Mouse (Mus musculus) forebrain, embryonic 13.5 days (tissue): ENCODE data around the gene Cacng2. TPM values are rescaled to one million over a fixed set of nuclear protein-coding genes. Genes with fewer than 3 reads are reported as not detected.

Source experiments
- ATAC-seq: fragments of 200-750 bp; cut with Nextera tagmentation; 2 replicates; pipeline ENCODE4 v1.8.0; 2017
- H3K27ac ChIP-seq: fragments of 300-500 bp; sonication (generic); 2 replicates; pipeline ENCODE4 v1.5.1; 2015; ENCODE audit warnings: inconsistent platforms, mild to moderate bottlenecking, moderate library complexity
- H3K27me3 ChIP-seq: fragments of 300-500 bp; sonication (generic); 2 replicates; pipeline ENCODE4 v1.6.1; 2015; ENCODE audit warnings: mild to moderate bottlenecking, inconsistent platforms
- H3K36me3 ChIP-seq: fragments of 300-500 bp; sonication (generic); 2 replicates; pipeline ENCODE4 v1.6.1; 2015; ENCODE audit warnings: mild to moderate bottlenecking, inconsistent platforms; ENCODE audit not compliant: poor library complexity, severe bottlenecking
- H3K4me1 ChIP-seq: fragments of 300-500 bp; sonication (generic); 2 replicates; pipeline ENCODE4 v1.6.1; 2015; ENCODE audit warnings: inconsistent platforms
- H3K4me2 ChIP-seq: fragments of 300-500 bp; sonication (generic); 2 replicates; pipeline ENCODE4 v1.6.1; 2015; ENCODE audit warnings: inconsistent platforms, mild to moderate bottlenecking, moderate library complexity
- H3K4me3 ChIP-seq: fragments of 300-500 bp; sonication (generic); 2 replicates; pipeline ENCODE4 v1.5.1; 2015; ENCODE audit warnings: mild to moderate bottlenecking, inconsistent platforms
- H3K9ac ChIP-seq: fragments of 300-500 bp; sonication (generic); 2 replicates; pipeline ENCODE4 v1.6.1; 2015; ENCODE audit warnings: mild to moderate bottlenecking, inconsistent platforms
- H3K9me3 ChIP-seq: fragments of 300-500 bp; sonication (generic); replicated peaks from 2 replicates; pipeline ENCODE4 v1.6.1; 2016; ENCODE audit warnings: inconsistent platforms
- WGBS: fragments of 180-500 bp; shearing (Covaris S2); methylation state at CpG from one replicate; pipeline ENCODE4 v1.1.7; 2015; 5-methylcytosine and 5-hydroxymethylcytosine counted together
- polyA plus RNA-seq: library from polyadenylated mRNA; unstranded; fragments of >200 nt; fragmentation: Nextera tagmentation; extraction: Ambion mirVana; gene quantifications from 2 replicates; pipeline ENCODE4 v1.2.1, GENCODE M21; 2015

Cacng2 gene
- polyA plus RNA-seq, 1 experiment from 2014 or later, result 3.5 TPM

DNA sequence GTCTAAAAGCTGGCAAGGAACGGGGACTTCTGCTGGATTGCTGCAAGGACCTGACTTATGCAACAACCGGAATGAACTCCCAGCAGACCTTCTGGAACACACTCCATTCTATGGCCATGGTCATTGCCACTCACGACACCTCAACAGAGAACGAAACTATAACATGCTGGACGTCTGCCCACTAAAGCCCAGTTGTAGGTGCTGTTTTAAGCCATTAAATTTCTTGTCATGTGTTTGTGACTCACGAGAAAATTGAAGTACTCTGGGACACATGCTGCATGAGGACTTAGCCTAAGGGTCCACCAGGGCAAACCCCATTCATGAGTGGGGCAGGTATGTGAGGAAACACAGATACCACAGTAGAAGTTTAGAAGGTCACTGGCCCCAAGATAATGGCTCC is 159.1 kb downstream of the Cacng2 start:
- Histone ChIP-seq H3K36me3 (peaks cover 78% of the 10 kb centered on the region), H3K27me3 (no peaks in the 10 kb centered on the region), H3K4me2 (no peak overlapping the region), H3K9ac (no peak overlapping the region), H3K4me1 (peaks cover 16% of the 10 kb centered on the region), H3K9me3 (no peaks in the 10 kb centered on the region), H3K27ac (no peak overlapping the region), H3K4me3 (no peak overlapping the region)
- no peak for ATAC-seq
- WGBS, result 91% methylated on average over 6 of the region's 6 CpGs

- peaks cover 4% of the 10 kb centered on the region; the same call in 1 of the 2 replicates for H3K27me3 ChIP-seq
- H3K27ac ChIP-seq, result no peak overlapping the region
- H3K4me1 ChIP-seq, result peaks cover 33% of the 10 kb centered on the region
- H3K4me3 ChIP-seq, result no peak overlapping the region
- H3K9ac ChIP-seq, result no peak overlapping the region
- peaks cover 54% of the 10 kb centered on the region for H3K36me3 ChIP-seq
- WGBS, result 62% methylated on average over 3 of the region's 3 CpGs
- no peak for ATAC-seq
- no peaks in the 10 kb centered on the region for H3K9me3 ChIP-seq
- H3K4me2 ChIP-seq, result no peak overlapping the region
Observed at GRCm38 (mm10) chr15:77958071-77958470, 161.8 kb downstream of the Cacng2 start.

DNA sequence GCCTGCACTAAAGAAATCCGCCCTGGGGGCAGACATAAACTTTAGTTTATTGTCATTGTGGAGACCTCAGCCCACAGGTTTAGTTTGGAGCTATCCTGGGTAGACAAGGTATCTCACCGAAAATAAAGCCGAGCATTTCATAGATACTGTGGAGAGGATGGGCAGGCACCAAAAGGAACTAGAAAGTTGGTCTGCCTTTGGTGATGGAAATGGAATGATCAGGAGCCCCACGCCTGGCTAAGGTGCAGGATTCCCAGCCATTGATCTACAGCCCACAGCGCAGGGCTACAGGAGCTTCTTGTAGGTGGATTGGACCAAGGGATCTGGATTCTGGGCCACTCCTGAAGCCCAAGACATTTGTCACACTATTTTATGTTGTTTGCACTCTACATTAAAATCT is 162.2 kb downstream of the Cacng2 start:
- no peak overlapping the region for H3K9ac ChIP-seq
- H3K9me3 ChIP-seq, result no peaks in the 10 kb centered on the region
- peaks cover 4% of the 10 kb centered on the region; the same call in 1 of the 2 replicates for H3K27me3 ChIP-seq
- peaks cover 54% of the 10 kb centered on the region for H3K36me3 ChIP-seq
- WGBS, result 53% methylated on average over 5 of the region's 5 CpGs
- ATAC-seq, result no peak
- H3K4me2 ChIP-seq, result no peak overlapping the region
- no peak overlapping the region for H3K27ac ChIP-seq
- peaks cover 33% of the 10 kb centered on the region for H3K4me1 ChIP-seq
- no peak overlapping the region for H3K4me3 ChIP-seq

GRCm38 (mm10) chr15:77956404-77956901 is 163.4 kb downstream of the Cacng2 start, which contains the start of gene Foxred2:
Foxred2 (minus strand) TSS chr15:77956722.
- peaks cover 33% of the 10 kb centered on the region for H3K4me1 ChIP-seq
- no peaks in the 10 kb centered on the region for H3K9me3 ChIP-seq
- ATAC-seq, result peak; percentile 95
- peaks cover 54% of the 10 kb centered on the region for H3K36me3 ChIP-seq
- peak within 1 kb of the TSS; percentile 50 for H3K4me3 ChIP-seq
- under 1% methylated on average over 39 of the region's 39 CpGs for WGBS
- H3K9ac ChIP-seq, result peak within 1 kb of the TSS; percentile 70
- H3K4me2 ChIP-seq, result peak within 1 kb of the TSS; percentile 87
- H3K27me3 ChIP-seq, result peaks cover 4% of the 10 kb centered on the region; the same call in 1 of the 2 replicates
- peak within 1 kb of the TSS; percentile 59 for H3K27ac ChIP-seq

GRCm38 (mm10) chr15:77955440-77956403 is 164.1 kb downstream of the Cacng2 start:
- peak; percentile 61 for ATAC-seq
- H3K36me3 ChIP-seq, result peaks cover 48% of the 10 kb centered on the region
- H3K9ac ChIP-seq, result peak overlapping the region; percentile 70
- H3K27ac ChIP-seq, result peak overlapping the region; percentile 59
- WGBS, result 10% methylated on average over 52 of the region's 52 CpGs
- peaks cover 4% of the 10 kb centered on the region; the same call in 1 of the 2 replicates for H3K27me3 ChIP-seq
- peak overlapping the region; percentile 87 for H3K4me2 ChIP-seq
- peaks cover 33% of the 10 kb centered on the region for H3K4me1 ChIP-seq
- peak overlapping the region; percentile 50 for H3K4me3 ChIP-seq
- no peaks in the 10 kb centered on the region for H3K9me3 ChIP-seq

GRCm38 (mm10) chr15:77954362-77954761 is 165.5 kb downstream of the Cacng2 start:
- WGBS, result 86% methylated on average over 2 of the region's 2 CpGs
- no peak overlapping the region for H3K4me3 ChIP-seq
- peak overlapping the region; percentile 37; the same call in 1 of the 2 replicates for H3K9ac ChIP-seq

GRCm38 (mm10) chr15:77952921-77953320 is 166.9 kb downstream of the Cacng2 start:
- Histone ChIP-seq H3K27ac (no peak overlapping the region), H3K36me3 (peaks cover 41% of the 10 kb centered on the region), H3K4me1 (peaks cover 33% of the 10 kb centered on the region), H3K27me3 (peaks cover 4% of the 10 kb centered on the region; the same call in 1 of the 2 replicates), H3K9me3 (no peaks in the 10 kb centered on the region), H3K9ac (no peak overlapping the region), H3K4me2 (no peak overlapping the region), H3K4me3 (no peak overlapping the region)
- ATAC-seq, result no peak
- 91% methylated on average over 3 of the region's 3 CpGs for WGBS

More at GRCm38 (mm10) chr15:77954362-77954761, 165.5 kb downstream of the Cacng2 start:
- no peak overlapping the region for H3K27ac ChIP-seq
- no peaks in the 10 kb centered on the region for H3K9me3 ChIP-seq
- ATAC-seq, result no peak
- peaks cover 46% of the 10 kb centered on the region for H3K36me3 ChIP-seq
- peaks cover 4% of the 10 kb centered on the region; the same call in 1 of the 2 replicates for H3K27me3 ChIP-seq
- H3K4me2 ChIP-seq, result peak overlapping the region; percentile 10; the same call in 1 of the 2 replicates
- H3K4me1 ChIP-seq, result peaks cover 33% of the 10 kb centered on the region

- H3K9ac ChIP-seq, result no peak overlapping the region
- H3K36me3 ChIP-seq, result peaks cover 80% of the 10 kb centered on the region
Observed at GRCm38 (mm10) chr15:77949061-77949460, 170.8 kb downstream of the Cacng2 start.

GRCm38 (mm10) chr15:77945711-77946110 is 174.1 kb downstream of the Cacng2 start:
- Histone ChIP-seq H3K4me1 (no peaks in the 10 kb centered on the region), H3K4me2 (no peak overlapping the region), H3K36me3 (peaks cover 86% of the 10 kb centered on the region), H3K27me3 (no peaks in the 10 kb centered on the region), H3K4me3 (no peak overlapping the region), H3K27ac (no peak overlapping the region), H3K9me3 (no peaks in the 10 kb centered on the region), H3K9ac (no peak overlapping the region)
- 93% methylated on average over 4 of the region's 4 CpGs for WGBS
- no peak for ATAC-seq

More at GRCm38 (mm10) chr15:77949061-77949460, 170.8 kb downstream of the Cacng2 start:
- 87% methylated on average over 7 of the region's 7 CpGs for WGBS
- H3K4me1 ChIP-seq, result peaks cover 6% of the 10 kb centered on the region; the same call in 1 of the 2 replicates
- H3K27ac ChIP-seq, result no peak overlapping the region
- no peak overlapping the region for H3K4me3 ChIP-seq
- no peaks in the 10 kb centered on the region for H3K27me3 ChIP-seq
- ATAC-seq, result no peak
- H3K9me3 ChIP-seq, result no peaks in the 10 kb centered on the region
- H3K4me2 ChIP-seq, result no peak overlapping the region

Other genes with a start within 250 kb of the Cacng2 start
- gene Txn2, start 191.0 kb downstream of the Cacng2 start, polyA plus RNA-seq, result 234 and 249 TPM in 2 replicates
- 6.9 and 8.5 TPM in 2 replicates for gene Foxred2, start 163.3 kb downstream of the Cacng2 start, polyA plus RNA-seq
- gene Eif3d, start 149.2 kb downstream of the Cacng2 start, polyA plus RNA-seq, result 200 and 207 TPM in 2 replicates
- gene Ift27, start 54.1 kb upstream of the Cacng2 start, polyA plus RNA-seq, result 148 and 160 TPM in 2 replicates
- gene Pvalb, start 86.4 kb upstream of the Cacng2 start, polyA plus RNA-seq, result not detected in 2 replicates
- 0.68 and 1.0 TPM in 2 replicates for gene Ncf4, start 124.8 kb upstream of the Cacng2 start, polyA plus RNA-seq
- 0.10 TPM in 1 of 2 replicates, not detected in the other for gene Csf2rb2, start 185.7 kb upstream of the Cacng2 start, polyA plus RNA-seq
- gene Csf2rb, start 205.7 kb upstream of the Cacng2 start, polyA plus RNA-seq, result 0.40 and 0.43 TPM in 2 replicates